Mouse (Mus musculus): ENCODE measurements at regions not wholly inside any gene's neighbourhood (a gene's known extent, or its start where the extent isn't known, plus 50 kb on each side); places are given as distances from the start of the nearest gene placed in this dataset.

- ATAC-seq (ENCODE audit: extremely low read depth, insufficient number of reproducible peaks, low FRiP score, poor library complexity, severe bottlenecking): no peak
Observed at GRCm38 (mm10) chrX:161487691-161488090, 200.4 kb downstream of the Gm15262 start.

- no peak for ATAC-seq (ENCODE audit: extremely low read depth, insufficient number of reproducible peaks, low FRiP score, poor library complexity, severe bottlenecking)
Observed at GRCm38 (mm10) chrX:161511341-161511740, 205.5 kb upstream of the Rai2 start.

GRCm38 (mm10) chrX:161523432-161524256 is 193.2 kb upstream of the Rai2 start:
- ATAC-seq (ENCODE audit: extremely low read depth, insufficient number of reproducible peaks, low FRiP score, poor library complexity, severe bottlenecking): no peak

- no peak for ATAC-seq (ENCODE audit: extremely low read depth, insufficient number of reproducible peaks, low FRiP score, poor library complexity, severe bottlenecking)
Observed at GRCm38 (mm10) chrX:161524257-161524646, 192.6 kb upstream of the Rai2 start.

DNA sequence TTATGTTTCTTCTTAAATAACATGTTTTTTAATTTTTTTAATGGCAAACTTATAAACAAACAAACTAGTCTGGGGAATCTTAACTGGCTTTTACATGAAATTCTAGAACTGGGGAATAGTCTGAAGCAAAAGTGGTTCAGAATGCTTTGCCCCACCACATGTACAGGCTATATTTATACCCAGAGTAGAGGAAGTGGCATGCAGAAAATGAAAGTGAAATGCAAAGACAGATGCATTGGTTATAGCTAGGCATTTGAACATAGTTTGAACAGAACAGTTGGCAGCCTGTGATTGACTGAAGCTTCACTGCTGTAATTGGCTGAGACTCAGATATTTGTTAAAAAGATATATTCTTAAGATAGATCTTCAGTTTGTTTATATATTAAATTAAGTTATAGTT is 179.6 kb upstream of the Rai2 start:
- peak; percentile 85 for ATAC-seq (ENCODE audit: extremely low read depth, insufficient number of reproducible peaks, low FRiP score, poor library complexity, severe bottlenecking)

DNA sequence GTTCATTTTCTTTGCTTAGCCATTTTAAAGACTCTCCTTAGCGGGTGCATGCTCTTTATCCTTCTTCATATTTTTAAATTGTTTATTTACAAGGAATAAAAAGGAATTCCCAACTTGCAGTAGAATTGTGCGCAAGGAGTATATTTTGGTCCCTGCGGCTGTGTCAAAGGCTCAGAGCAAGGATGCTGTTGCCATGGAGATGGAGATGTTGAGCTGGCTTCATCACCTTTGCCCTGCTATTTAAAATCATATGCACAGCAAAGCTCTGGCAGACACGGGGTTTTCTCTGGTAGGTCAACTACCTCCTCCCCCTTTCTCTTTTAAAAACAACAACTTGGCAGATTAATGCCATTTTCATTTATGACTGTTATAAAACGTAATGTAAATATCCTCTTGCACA is 160.0 kb upstream of the Rai2 start:
- no peak for ATAC-seq (ENCODE audit: extremely low read depth, insufficient number of reproducible peaks, low FRiP score, poor library complexity, severe bottlenecking)

GRCm38 (mm10) chrX:161558511-161558910 is 158.4 kb upstream of the Rai2 start:
- ATAC-seq (ENCODE audit: extremely low read depth, insufficient number of reproducible peaks, low FRiP score, poor library complexity, severe bottlenecking): no peak

DNA sequence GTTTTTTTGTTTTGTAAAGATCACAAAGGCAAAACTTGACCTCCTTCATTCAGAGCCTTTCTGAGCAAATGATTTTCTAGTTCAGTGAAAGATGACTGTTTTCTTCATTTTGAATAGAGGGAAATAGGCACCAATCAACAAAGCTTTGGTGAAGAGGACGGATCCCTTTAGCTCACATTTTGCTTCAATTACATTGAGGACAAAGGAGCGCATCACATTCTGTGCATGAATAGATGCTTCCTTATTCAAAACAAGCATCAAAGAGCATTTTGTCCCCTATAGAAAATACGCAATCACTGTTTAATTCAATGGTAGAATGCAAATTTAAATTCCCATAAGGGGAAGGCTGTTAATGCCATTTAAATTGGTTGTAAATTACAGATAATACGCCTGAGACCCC is 150.4 kb upstream of the Rai2 start:
- ATAC-seq (ENCODE audit: extremely low read depth, insufficient number of reproducible peaks, low FRiP score, poor library complexity, severe bottlenecking): no peak

DNA sequence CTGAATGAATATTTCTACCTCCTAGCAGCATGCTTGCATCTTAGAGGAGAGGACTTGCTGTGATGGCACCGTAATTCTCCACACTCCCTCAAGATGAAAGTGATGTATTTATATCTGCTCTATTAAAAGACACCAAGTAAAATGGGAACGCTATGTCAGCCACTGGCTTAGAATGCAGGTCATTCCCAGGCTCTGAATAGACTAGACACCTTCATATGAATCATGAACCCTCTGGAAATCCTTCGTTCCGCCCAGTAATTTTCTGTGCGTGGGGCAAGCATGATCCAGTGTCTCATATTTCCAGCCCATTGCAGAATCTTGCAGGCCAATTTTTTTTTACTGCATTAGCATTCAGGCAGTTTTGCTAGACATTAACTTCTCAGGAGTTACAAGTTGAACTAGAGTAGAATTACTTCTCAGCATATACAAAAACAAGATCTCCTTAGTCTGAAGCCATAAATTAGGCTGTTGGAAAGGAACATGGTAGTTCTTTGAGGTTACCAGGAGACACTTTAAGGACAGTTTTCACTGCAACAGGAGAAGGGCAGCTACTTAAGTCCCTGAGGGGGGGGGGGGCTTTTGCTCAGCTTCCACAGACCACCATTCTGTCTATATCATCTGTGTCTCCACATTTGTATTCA is 134.7 kb upstream of the Rai2 start:
- ATAC-seq (ENCODE audit: extremely low read depth, insufficient number of reproducible peaks, low FRiP score, poor library complexity, severe bottlenecking): no peak

- no peak for ATAC-seq (ENCODE audit: extremely low read depth, insufficient number of reproducible peaks, low FRiP score, poor library complexity, severe bottlenecking)
Observed at GRCm38 (mm10) chrX:161583872-161584271, 133.0 kb upstream of the Rai2 start.

DNA sequence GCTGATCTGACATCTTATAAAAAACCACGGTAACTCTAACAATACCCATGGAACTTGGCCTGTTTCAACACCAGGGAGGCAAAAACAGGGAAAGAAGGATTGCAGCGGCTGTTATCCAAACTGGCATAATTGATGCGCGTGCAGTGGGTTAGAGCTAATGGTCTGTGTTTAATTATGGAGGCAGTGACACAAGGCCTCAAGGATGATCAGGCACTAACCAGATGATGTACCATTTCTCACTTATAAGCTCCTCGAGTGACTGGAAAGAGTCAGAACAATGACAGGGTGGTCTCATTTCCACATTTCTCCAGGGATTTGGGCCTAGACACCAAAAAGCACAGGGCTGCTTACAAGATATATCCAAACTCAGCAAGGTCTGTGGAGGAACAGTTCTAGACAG is 83.0 kb upstream of the Rai2 start:
- no peak for ATAC-seq (ENCODE audit: extremely low read depth, insufficient number of reproducible peaks, low FRiP score, poor library complexity, severe bottlenecking)

DNA sequence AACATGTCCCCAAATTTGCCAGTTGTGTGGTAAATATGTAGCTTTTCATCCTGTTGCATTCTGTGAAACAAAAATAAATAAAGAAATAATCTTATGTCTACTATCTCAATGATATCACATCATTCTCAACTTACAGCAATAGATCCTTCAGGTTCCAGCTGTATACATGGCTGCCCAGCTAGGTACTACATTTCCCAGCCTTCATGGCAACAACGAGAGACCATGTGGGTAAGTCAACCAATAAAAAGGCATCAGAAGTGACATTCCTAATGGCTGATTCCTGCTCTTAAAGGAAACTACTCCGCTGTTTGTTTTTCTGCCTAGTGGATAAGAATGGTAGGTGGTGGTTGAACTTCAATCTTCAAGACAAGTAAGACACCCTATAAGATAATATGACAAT is 82.5 kb upstream of the Rai2 start:
- ATAC-seq (ENCODE audit: extremely low read depth, insufficient number of reproducible peaks, low FRiP score, poor library complexity, severe bottlenecking): no peak

- ATAC-seq (ENCODE audit: extremely low read depth, insufficient number of reproducible peaks, low FRiP score, poor library complexity, severe bottlenecking): no peak
Observed at GRCm38 (mm10) chrX:161635678-161636077, 81.2 kb upstream of the Rai2 start.

DNA sequence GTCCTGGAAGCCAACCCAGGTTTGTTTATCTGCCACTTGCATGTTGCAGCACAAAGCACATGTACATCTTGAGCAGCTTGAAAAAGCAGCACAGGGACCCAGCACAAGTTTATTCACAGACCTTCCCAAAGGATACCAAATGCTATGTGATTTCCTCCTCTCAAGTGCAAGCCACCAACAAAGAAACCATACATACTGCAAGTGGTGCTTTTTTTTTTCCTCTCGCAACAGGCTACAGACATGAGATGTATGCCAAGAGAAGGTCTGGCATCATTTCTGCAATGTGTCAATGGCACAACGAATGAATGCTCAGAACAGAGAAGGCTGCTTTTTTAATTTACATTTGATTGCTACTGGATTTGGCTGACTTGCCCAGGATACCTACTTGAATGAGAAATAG is 63.8 kb upstream of the Rai2 start:
- ATAC-seq (ENCODE audit: extremely low read depth, insufficient number of reproducible peaks, low FRiP score, poor library complexity, severe bottlenecking): no peak

DNA sequence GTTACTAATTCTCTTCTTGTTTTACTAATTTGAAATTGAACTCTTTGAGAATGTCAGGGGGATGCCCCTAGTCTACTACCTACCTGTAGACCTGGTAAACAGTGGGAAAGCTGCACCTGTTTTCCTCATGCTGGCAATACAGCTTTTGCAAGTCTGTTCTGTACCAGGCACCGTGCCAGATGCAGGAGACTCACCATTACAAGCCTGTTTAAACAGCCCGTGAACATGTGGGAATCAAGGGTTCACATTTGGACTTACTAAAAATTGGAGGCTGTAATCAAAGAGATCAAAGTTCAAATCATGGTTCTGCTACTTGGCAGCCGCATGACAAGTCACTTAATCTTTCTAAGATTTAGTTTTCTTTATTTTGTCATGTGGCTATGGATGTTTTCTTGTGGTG is 56.8 kb upstream of the Rai2 start:
- no peak for ATAC-seq (ENCODE audit: extremely low read depth, insufficient number of reproducible peaks, low FRiP score, poor library complexity, severe bottlenecking)

DNA sequence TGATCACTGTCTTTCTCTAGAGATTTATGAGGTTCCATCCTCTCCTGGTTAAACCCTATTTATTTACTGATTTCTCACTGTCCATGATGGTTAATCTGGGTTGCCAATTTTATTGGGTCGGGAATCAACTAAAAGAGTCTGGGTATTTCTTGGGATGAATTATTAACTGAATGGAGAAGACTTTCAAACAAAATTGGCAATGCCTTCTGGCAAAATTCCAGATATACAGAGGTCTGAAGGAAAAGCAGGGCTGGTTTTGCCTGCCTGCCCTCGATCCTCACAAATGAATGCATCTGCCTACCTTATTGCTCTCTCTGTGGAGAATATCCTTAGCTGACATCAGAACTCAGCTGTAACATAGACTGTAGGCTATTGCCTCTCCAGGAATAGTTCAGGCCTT is 54.9 kb upstream of the Rai2 start:
- ATAC-seq (ENCODE audit: extremely low read depth, insufficient number of reproducible peaks, low FRiP score, poor library complexity, severe bottlenecking): no peak
